Mouse (Mus musculus) forebrain, embryonic 13.5 days (tissue): ENCODE results near the gene Vmn1r125. TPM values are rescaled to one million over a fixed set of nuclear protein-coding genes. Genes with fewer than 3 reads are reported as not detected.
"Not testable (repeated sequence)": the region's sequence is repeated elsewhere in the genome, so short reads cannot be mapped to it uniquely, and the experiment has no call there.

Source experiments
- ATAC-seq: fragments of 200-750 bp; cut with Nextera tagmentation; 2 replicates; pipeline ENCODE4 v1.8.0; 2017
- H3K27ac ChIP-seq: fragments of 300-500 bp; sonication (generic); 2 replicates; pipeline ENCODE4 v1.5.1; 2015; ENCODE audit warnings: inconsistent platforms, mild to moderate bottlenecking, moderate library complexity
- H3K27me3 ChIP-seq: fragments of 300-500 bp; sonication (generic); 2 replicates; pipeline ENCODE4 v1.6.1; 2015; ENCODE audit warnings: mild to moderate bottlenecking, inconsistent platforms
- H3K36me3 ChIP-seq: fragments of 300-500 bp; sonication (generic); 2 replicates; pipeline ENCODE4 v1.6.1; 2015; ENCODE audit warnings: mild to moderate bottlenecking, inconsistent platforms; ENCODE audit not compliant: poor library complexity, severe bottlenecking
- H3K4me1 ChIP-seq: fragments of 300-500 bp; sonication (generic); 2 replicates; pipeline ENCODE4 v1.6.1; 2015; ENCODE audit warnings: inconsistent platforms
- H3K4me2 ChIP-seq: fragments of 300-500 bp; sonication (generic); 2 replicates; pipeline ENCODE4 v1.6.1; 2015; ENCODE audit warnings: inconsistent platforms, mild to moderate bottlenecking, moderate library complexity
- H3K4me3 ChIP-seq: fragments of 300-500 bp; sonication (generic); 2 replicates; pipeline ENCODE4 v1.5.1; 2015; ENCODE audit warnings: mild to moderate bottlenecking, inconsistent platforms
- H3K9ac ChIP-seq: fragments of 300-500 bp; sonication (generic); 2 replicates; pipeline ENCODE4 v1.6.1; 2015; ENCODE audit warnings: mild to moderate bottlenecking, inconsistent platforms
- H3K9me3 ChIP-seq: fragments of 300-500 bp; sonication (generic); replicated peaks from 2 replicates; pipeline ENCODE4 v1.6.1; 2016; ENCODE audit warnings: inconsistent platforms
- WGBS: fragments of 180-500 bp; shearing (Covaris S2); methylation state at CpG from one replicate; pipeline ENCODE4 v1.1.7; 2015; 5-methylcytosine and 5-hydroxymethylcytosine counted together
- polyA plus RNA-seq: library from polyadenylated mRNA; unstranded; fragments of >200 nt; fragmentation: Nextera tagmentation; extraction: Ambion mirVana; gene quantifications from 2 replicates; pipeline ENCODE4 v1.2.1, GENCODE M21; 2015

Vmn1r125 gene
- polyA plus RNA-seq = not detected in 2 replicates

GRCm38 (mm10) chr7:21271879-21272278 is at the start of gene Vmn1r125:
Vmn1r125 (plus strand) TSS chr7:21272179.
- not testable (repeated sequence) for H3K9ac ChIP-seq, H3K4me3 ChIP-seq, H3K27me3 ChIP-seq, ATAC-seq, H3K36me3 ChIP-seq, H3K4me2 ChIP-seq, H3K9me3 ChIP-seq, H3K27ac ChIP-seq, H3K4me1 ChIP-seq
- 66% methylated on average over 3 of the region's 3 CpGs for whole genome bisulfite sequencing

DNA sequence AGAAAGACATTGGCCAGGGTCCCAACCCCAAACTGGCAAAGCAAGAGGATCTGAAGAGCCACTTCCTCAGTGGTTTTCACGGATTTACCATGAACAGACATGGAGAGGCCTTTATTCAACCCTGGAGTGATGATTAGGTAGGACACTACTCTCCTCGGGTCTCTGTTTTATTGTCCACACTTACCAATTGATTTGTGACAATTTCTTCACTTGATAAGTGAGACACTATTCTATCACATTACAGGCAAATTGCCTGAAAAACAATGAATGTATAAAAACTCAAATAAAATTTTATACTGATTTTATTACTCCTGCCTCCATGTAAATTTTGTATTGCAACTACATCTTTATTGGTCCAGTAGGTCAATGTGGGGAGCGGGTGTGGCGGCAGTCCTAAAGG is 11.5 kb upstream of the Vmn1r125 start, which contains the start of gene Vmn1r124:
TSS of gene Vmn1r124 (minus strand) at position 101 of the 400 bp plus-strand sequence.
- WGBS = 74% methylated on average over 4 of the region's 4 CpGs
- H3K9me3 ChIP-seq, H3K27ac ChIP-seq, H3K4me1 ChIP-seq, H3K36me3 ChIP-seq, H3K27me3 ChIP-seq, ATAC-seq, H3K4me2 ChIP-seq, H3K9ac ChIP-seq, H3K4me3 ChIP-seq: not testable (repeated sequence)

- no CpG with 5 or more reads among the region's 5 CpGs for WGBS
- not testable (repeated sequence) for H3K36me3 ChIP-seq, H3K9ac ChIP-seq, H3K4me2 ChIP-seq, H3K27ac ChIP-seq, ATAC-seq, H3K9me3 ChIP-seq, H3K27me3 ChIP-seq, H3K4me1 ChIP-seq, H3K4me3 ChIP-seq
Observed at GRCm38 (mm10) chr7:21301367-21301766, 29.4 kb downstream of the Vmn1r125 start, which contains the start of gene Vmn1r126. Vmn1r126 (minus strand) TSS chr7:21301467.

DNA sequence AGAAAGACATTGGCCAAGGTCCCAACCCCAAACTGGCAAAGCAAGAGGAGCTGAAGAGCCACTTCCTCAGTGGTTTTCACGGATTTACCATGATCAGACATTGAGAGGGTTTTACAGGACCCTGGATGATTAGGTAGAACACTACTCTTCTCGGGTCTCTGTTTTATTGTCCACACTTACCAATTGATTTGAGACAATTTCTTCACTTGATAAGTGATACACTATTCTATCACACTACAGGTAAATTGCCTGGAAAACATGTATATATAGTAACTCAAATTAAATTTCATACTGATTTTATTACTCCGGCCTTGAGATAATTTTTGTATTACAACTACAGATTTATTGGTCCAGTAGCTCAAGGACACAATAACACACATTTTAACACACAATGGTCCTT is 47.8 kb downstream of the Vmn1r125 start, which contains the start of gene Vmn1r127:
TSS of gene Vmn1r127 (minus strand) at position 101 of the 400 bp plus-strand sequence.
- H3K4me1 ChIP-seq, H3K27me3 ChIP-seq, ATAC-seq, H3K9me3 ChIP-seq, H3K4me2 ChIP-seq, H3K36me3 ChIP-seq, H3K9ac ChIP-seq, H3K4me3 ChIP-seq, H3K27ac ChIP-seq: not testable (repeated sequence)
- no CpG with 5 or more reads among the region's 3 CpGs for WGBS

Other genes with a start within 250 kb of the Vmn1r125 start
- not detected in 2 replicates for gene Vmn1r120, start 218.4 kb upstream of the Vmn1r125 start, polyA plus RNA-seq
- not detected in 2 replicates for gene Vmn1r121, start 173.7 kb upstream of the Vmn1r125 start, polyA plus RNA-seq
- gene Vmn1r122, start 138.1 kb upstream of the Vmn1r125 start, polyA plus RNA-seq = not detected in 2 replicates
- gene Vmn1r123, start 110.0 kb upstream of the Vmn1r125 start, polyA plus RNA-seq = not detected in 2 replicates
- not detected in 2 replicates for gene Gm5157, start 81.8 kb upstream of the Vmn1r125 start, polyA plus RNA-seq
- gene Vmn1r124, start 11.6 kb upstream of the Vmn1r125 start, polyA plus RNA-seq = not detected in 2 replicates
- gene Vmn1r126, start 29.3 kb downstream of the Vmn1r125 start, polyA plus RNA-seq = not detected in 2 replicates
- not detected in 2 replicates for gene Vmn1r127, start 47.7 kb downstream of the Vmn1r125 start, polyA plus RNA-seq
- gene Vmn1r128, start 77.2 kb downstream of the Vmn1r125 start, polyA plus RNA-seq = not detected in 2 replicates
- gene Vmn1r129, start 89.1 kb downstream of the Vmn1r125 start, polyA plus RNA-seq = not detected in 2 replicates
- not detected in 2 replicates for gene Gm6882, start 160.6 kb downstream of the Vmn1r125 start, polyA plus RNA-seq
- gene Vmn1r130, start 239.6 kb downstream of the Vmn1r125 start, polyA plus RNA-seq = not detected in 2 replicates